ENCODE assay signal across 17 mouse cellular contexts in the genomic region with DNA sequence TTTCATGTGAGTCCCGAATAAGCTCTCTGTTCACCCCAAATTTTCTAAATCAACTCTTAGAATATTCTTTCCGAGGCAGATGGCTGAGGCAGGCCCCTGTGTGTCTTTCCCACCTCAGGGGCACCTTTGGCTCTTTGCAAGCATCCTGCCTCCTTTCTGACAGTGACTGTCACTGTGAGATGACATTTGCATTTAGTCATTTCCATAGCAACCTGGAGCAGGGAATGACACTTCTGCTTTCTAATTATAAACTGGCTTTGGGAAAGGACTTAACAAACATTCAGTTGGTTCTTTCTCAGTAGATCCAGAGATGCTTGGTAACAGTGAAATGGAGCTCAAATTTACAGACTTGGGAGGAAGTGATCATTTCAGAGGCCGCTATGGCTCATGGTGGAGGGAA. TPM values are rescaled to one million over a fixed set of nuclear protein-coding genes. Genes with fewer than 3 reads are reported as not detected.
A peak's percentile ranks its signal among the peaks of the same experiment; 100 is the strongest.
DNase-seq lines count a peak whose midpoint lies in the region; ATAC-seq and TF ChIP-seq lines count a peak whose summit lies in the region.
"Had no signal": no experiment of that assay in that cellular context is flagged by ENCODE, and none has a peak within 500 bp of the region (broad histone marks: within the 10 kb centered on the region; RNA-seq: fewer than 3 reads in every experiment).

No protein-coding gene starts in this region.

- DNase-seq in cerebellum, adult 2 months, result peak; percentile 35 to 64
- no peak for DNase-seq in cerebellum, adult 9-10 months
- no peak for DNase-seq in forebrain, embryonic 14.5 days (ENCODE audit: low spot score)
- no peak for DNase-seq in lung, adult 18-20 months
- no peak for DNase-seq in gastrocnemius, postnatal 10 days
- DNase-seq: heart, adult 2 months; kidney, adult 2 months; kidney, postnatal 14 days; liver; liver, postnatal 0 days; lung, postnatal 36 days; right cerebral cortex, postnatal 4 days; thymus, postnatal 14 days had no signal

- 9% methylated on average over 3 of the region's 3 CpGs for WGBS in cerebellum, adult 2 months
- WGBS in hindbrain, embryonic 15.5 days, result 67% methylated on average over 3 of the region's 3 CpGs
- 68% methylated on average over 3 of the region's 3 CpGs for WGBS in hindbrain, embryonic 16.5 days
- WGBS in forebrain, embryonic 14.5 days, result 85% methylated on average over 3 of the region's 3 CpGs
- WGBS in midbrain, embryonic 16.5 days, result 65% methylated on average over 3 of the region's 3 CpGs

- no peaks in the 10 kb centered on the region for H3K36me3 ChIP-seq in hindbrain, embryonic 15.5 days
- H3K36me3 ChIP-seq in hindbrain, embryonic 16.5 days (ENCODE audit: control insufficient read depth, insufficient read depth, low read length), result no peaks in the 10 kb centered on the region
- no peaks in the 10 kb centered on the region for H3K36me3 ChIP-seq in forebrain, embryonic 14.5 days (ENCODE audit: control insufficient read depth, insufficient read depth, low read length)
- no peaks in the 10 kb centered on the region for H3K36me3 ChIP-seq in midbrain, embryonic 16.5 days (ENCODE audit: control insufficient read depth, insufficient read depth, low read length)

- H3K27ac ChIP-seq in cerebellum, adult 2 months (ENCODE audit: insufficient read depth, low read length), result peak overlapping the region; percentile 80; the same call in 1 of the 2 replicates
- peak overlapping the region; percentile 21; the same call in 1 of the 2 replicates for H3K27ac ChIP-seq in hindbrain, embryonic 15.5 days (replicated peaks)
- no peak overlapping the region for H3K27ac ChIP-seq in hindbrain, embryonic 16.5 days (ENCODE audit: low read depth, low read length)
- H3K27ac ChIP-seq in forebrain, embryonic 14.5 days (ENCODE audit: low read depth, low read length), result peak overlapping the region; percentile 44
- H3K27ac ChIP-seq in midbrain, embryonic 16.5 days (ENCODE audit: low read length), result peak overlapping the region; percentile 67
- H3K27ac ChIP-seq: heart, adult 2 months had no signal

- H3K4me1 ChIP-seq in cerebellum, adult 2 months (ENCODE audit: control insufficient read depth, insufficient read depth, low read length), result peaks cover 46% of the 10 kb centered on the region
- peaks cover 51% of the 10 kb centered on the region for H3K4me1 ChIP-seq in hindbrain, embryonic 15.5 days (replicated peaks)
- H3K4me1 ChIP-seq in hindbrain, embryonic 16.5 days (ENCODE audit: control insufficient read depth, insufficient read depth, low read depth, low read length), result peaks cover 22% of the 10 kb centered on the region
- H3K4me1 ChIP-seq in forebrain, embryonic 14.5 days (ENCODE audit: control insufficient read depth, insufficient read depth, low read length), result peaks cover 20% of the 10 kb centered on the region
- H3K4me1 ChIP-seq in midbrain, embryonic 16.5 days (ENCODE audit: control insufficient read depth, insufficient read depth, low read length), result peaks cover 50% of the 10 kb centered on the region

- no peak overlapping the region for H3K4me2 ChIP-seq in hindbrain, embryonic 15.5 days
- H3K4me2 ChIP-seq in hindbrain, embryonic 16.5 days (ENCODE audit: low read length), result no peak overlapping the region
- H3K4me2 ChIP-seq in forebrain, embryonic 14.5 days (ENCODE audit: low read length), result no peak overlapping the region; the same call in 1 of the 2 replicates
- H3K4me2 ChIP-seq in midbrain, embryonic 16.5 days (ENCODE audit: low read length), result no peak overlapping the region

- H3K9me3 ChIP-seq in hindbrain, embryonic 15.5 days, result no peaks in the 10 kb centered on the region
- H3K9me3 ChIP-seq in hindbrain, embryonic 16.5 days (ENCODE audit: control insufficient read depth, low read length), result no peaks in the 10 kb centered on the region; the same call in 1 of the 2 replicates
- H3K9me3 ChIP-seq in forebrain, embryonic 14.5 days (replicated peaks; ENCODE audit: control insufficient read depth, low read length), result no peaks in the 10 kb centered on the region
- H3K9me3 ChIP-seq in midbrain, embryonic 16.5 days (replicated peaks; ENCODE audit: control insufficient read depth, low read length, poor library complexity, severe bottlenecking), result no peaks in the 10 kb centered on the region

- H3K9ac ChIP-seq in hindbrain, embryonic 15.5 days, result no peak overlapping the region
- no peak overlapping the region for H3K9ac ChIP-seq in hindbrain, embryonic 16.5 days (ENCODE audit: low read depth, low read length)
- H3K9ac ChIP-seq in forebrain, embryonic 14.5 days (ENCODE audit: low read length), result no peak overlapping the region
- no peak overlapping the region for H3K9ac ChIP-seq in midbrain, embryonic 16.5 days (ENCODE audit: low read depth, low read length)
- H3K9ac ChIP-seq: liver, postnatal 0 days had no signal

- TF ChIP-seq POLR2A in cerebellum, adult 2 months (IDR thresholded peaks at IDR 0.05; ENCODE audit: borderline replicate concordance, insufficient read depth, low read length), result no peak

- ATAC-seq in hindbrain, embryonic 15.5 days (ENCODE audit: low FRiP score, low read depth), result no peak
- no peak for ATAC-seq in hindbrain, embryonic 16.5 days
- peak; percentile 30; the same call in 1 of the 2 replicates for ATAC-seq in forebrain, embryonic 14.5 days
- peak; percentile 23; the same call in 1 of the 2 replicates for ATAC-seq in midbrain, embryonic 16.5 days
- ATAC-seq: liver, postnatal 0 days had no signal

- TF ChIP-seq CTCF in cerebellum, adult 2 months (IDR thresholded peaks at IDR 0.05; ENCODE audit: borderline replicate concordance, insufficient read depth, low read depth, low read length), result no peak

- no peak overlapping the region for H3K4me3 ChIP-seq in cerebellum, adult 2 months (replicated peaks; ENCODE audit: insufficient read depth, low read depth, low read length)
- no peak overlapping the region for H3K4me3 ChIP-seq in hindbrain, embryonic 15.5 days
- no peak overlapping the region for H3K4me3 ChIP-seq in hindbrain, embryonic 16.5 days (ENCODE audit: low read length)
- no peak overlapping the region for H3K4me3 ChIP-seq in forebrain, embryonic 14.5 days (ENCODE audit: low read depth, low read length)
- H3K4me3 ChIP-seq in midbrain, embryonic 16.5 days (ENCODE audit: low read depth, low read length), result no peak overlapping the region
- H3K4me3 ChIP-seq: erythroblast, embryonic 14.5 days; heart, adult 2 months had no signal

- no peaks in the 10 kb centered on the region for H3K27me3 ChIP-seq in cerebellum, adult 2 months (ENCODE audit: control insufficient read depth, insufficient read depth, low read length)
- H3K27me3 ChIP-seq in hindbrain, embryonic 15.5 days, result no peaks in the 10 kb centered on the region
- no peaks in the 10 kb centered on the region for H3K27me3 ChIP-seq in hindbrain, embryonic 16.5 days (replicated peaks; ENCODE audit: control insufficient read depth, insufficient read depth, low read length)
- H3K27me3 ChIP-seq in forebrain, embryonic 14.5 days (replicated peaks; ENCODE audit: control insufficient read depth, insufficient read depth, low read length), result no peaks in the 10 kb centered on the region
- no peaks in the 10 kb centered on the region for H3K27me3 ChIP-seq in midbrain, embryonic 16.5 days (ENCODE audit: control insufficient read depth, insufficient read depth, low read depth, low read length)

RNA-seq across cellular contexts. Expression of gene Kif5c, which starts 23.7 kb away (rescaled TPM):
- polyA plus RNA-seq in cerebellum, adult 2 months (2012; rRNA removed), result 257 and 291 TPM in 2 replicates
- polyA plus RNA-seq in hindbrain, embryonic 15.5 days (2015; fragmentation: Nextera tagmentation; extraction: Ambion mirVana), result 179 and 188 TPM in 2 replicates
- 168 and 173 TPM in 2 replicates for polyA plus RNA-seq in hindbrain, embryonic 16.5 days (2015; fragmentation: Nextera tagmentation; extraction: Ambion mirVana)
- polyA plus RNA-seq in forebrain, embryonic 14.5 days (2014; fragmentation: Nextera tagmentation; extraction: Ambion mirVana), result 148 and 170 TPM in 2 replicates
- polyA plus RNA-seq in midbrain, embryonic 16.5 days (2015; fragmentation: Nextera tagmentation; extraction: Ambion mirVana), result 194 and 211 TPM in 2 replicates
- total RNA-seq in gastrocnemius, postnatal 10 days (2021), result 1 to 10 TPM; 1.1 to 1.5 TPM
- polyA plus RNA-seq: erythroblast, embryonic 14.5 days had no signal

Comparison
In these comparisons a context has a peak if more than half of its experiments do, and no peak if none do; other contexts are left out.
1. DNase-seq: peak in cerebellum, adult 2 months (2 of 2); none in cerebellum, adult 9-10 months (single experiment), forebrain, embryonic 14.5 days (single experiment), lung, adult 18-20 months (0 of 2) and gastrocnemius, postnatal 10 days (single experiment).
2. ATAC-seq: peak in forebrain, embryonic 14.5 days (single experiment) and midbrain, embryonic 16.5 days (single experiment); none in hindbrain, embryonic 15.5 days (single experiment) and hindbrain, embryonic 16.5 days (single experiment).